Comparison of ENCODE assay signal across 9 mouse cellular contexts in genomic region chr12:33388842-33389241, GRCm38 (mm10). TPM values are rescaled to one million over a fixed set of nuclear protein-coding genes. Genes with fewer than 3 reads are reported as not detected.
A peak's percentile ranks its signal among the peaks of the same experiment; 100 is the strongest.
DNase-seq lines count a peak whose midpoint lies in the region; ATAC-seq lines count a peak whose summit lies in the region.
"Had no signal": no experiment of that assay in that cellular context is flagged by ENCODE, and none has a peak within 500 bp of the region (broad histone marks: within the 10 kb centered on the region; RNA-seq: fewer than 3 reads in every experiment).

No protein-coding gene starts in this region.

- H3K27me3 ChIP-seq in forebrain, embryonic 13.5 days = peaks cover 20% of the 10 kb centered on the region
- H3K27me3 ChIP-seq in hindbrain, embryonic 12.5 days = no peaks in the 10 kb centered on the region

- H3K4me3 ChIP-seq in forebrain, embryonic 13.5 days = no peak overlapping the region
- no peak overlapping the region for H3K4me3 ChIP-seq in hindbrain, embryonic 12.5 days
- H3K4me3 ChIP-seq: liver, embryonic 15.5 days had no signal

- H3K9ac ChIP-seq in forebrain, embryonic 13.5 days = no peak overlapping the region
- H3K9ac ChIP-seq in hindbrain, embryonic 12.5 days = no peak overlapping the region
- H3K9ac ChIP-seq: liver, embryonic 15.5 days had no signal

- peak; percentile 91 for DNase-seq in MN1 (ENCODE audit: low spot score)
- peak; percentile 48 for DNase-seq in c-Kit-positive CD71-positive TER-119-positive erythroid progenitor cells, embryonic 14.5 days (ENCODE audit: low spot score)
- DNase-seq in layer of hippocampus, adult 9-10 months (ENCODE audit: low spot score) = peak; percentile 69
- DNase-seq in lung, postnatal 25 days (ENCODE audit: low spot score) = peak; percentile 67
- DNase-seq in retina, postnatal 1 day = peak; percentile 89
- DNase-seq in urinary bladder, postnatal 36 days (ENCODE audit: low spot score in 2 of 2) = peak; percentile 48 to 53

- ATAC-seq in forebrain, embryonic 13.5 days = peak; percentile 84
- peak; percentile 73 for ATAC-seq in hindbrain, embryonic 12.5 days (ENCODE audit: low FRiP score)

- no peaks in the 10 kb centered on the region for H3K9me3 ChIP-seq in forebrain, embryonic 13.5 days (replicated peaks)
- H3K9me3 ChIP-seq in hindbrain, embryonic 12.5 days (replicated peaks) = no peaks in the 10 kb centered on the region
- H3K9me3 ChIP-seq: liver, embryonic 15.5 days had no signal

- 5% methylated on average over 5 of the region's 5 CpGs for WGBS in forebrain, embryonic 13.5 days
- WGBS in hindbrain, embryonic 12.5 days = 12% methylated on average over 5 of the region's 5 CpGs

- no peak overlapping the region for H3K4me2 ChIP-seq in forebrain, embryonic 13.5 days
- H3K4me2 ChIP-seq in hindbrain, embryonic 12.5 days (replicated peaks) = no peak overlapping the region
- H3K4me2 ChIP-seq: liver, embryonic 15.5 days had no signal

- no peaks in the 10 kb centered on the region for H3K36me3 ChIP-seq in forebrain, embryonic 13.5 days (ENCODE audit: poor library complexity, severe bottlenecking)
- H3K36me3 ChIP-seq in hindbrain, embryonic 12.5 days = no peaks in the 10 kb centered on the region
- H3K36me3 ChIP-seq: liver, embryonic 15.5 days had no signal

- H3K4me1 ChIP-seq in forebrain, embryonic 13.5 days = no peaks in the 10 kb centered on the region
- H3K4me1 ChIP-seq in hindbrain, embryonic 12.5 days = no peaks in the 10 kb centered on the region
- H3K4me1 ChIP-seq: liver, embryonic 15.5 days had no signal

- H3K27ac ChIP-seq in forebrain, embryonic 13.5 days = no peak overlapping the region
- H3K27ac ChIP-seq in hindbrain, embryonic 12.5 days = no peak overlapping the region
- H3K27ac ChIP-seq: liver, embryonic 15.5 days had no signal

RNA-seq across cellular contexts. Expression of gene Efcab10, which starts 5.8 kb away (rescaled TPM):
- polyA plus RNA-seq in forebrain, embryonic 13.5 days (2015; fragmentation: Nextera tagmentation; extraction: Ambion mirVana) = 1.0 and 1.6 TPM in 2 replicates
- polyA plus RNA-seq in hindbrain, embryonic 12.5 days (2016; fragmentation: Nextera tagmentation; extraction: Ambion mirVana) = 3.0 and 3.5 TPM in 2 replicates
- polyA plus RNA-seq: liver, embryonic 15.5 days had no signal

RNA-seq across cellular contexts. Expression of gene Twistnb, which starts 40.6 kb away (rescaled TPM):
- 44.2 and 48.6 TPM in 2 replicates for polyA plus RNA-seq in forebrain, embryonic 13.5 days (2015; fragmentation: Nextera tagmentation; extraction: Ambion mirVana)
- 45.6 and 48.1 TPM in 2 replicates for polyA plus RNA-seq in hindbrain, embryonic 12.5 days (2016; fragmentation: Nextera tagmentation; extraction: Ambion mirVana)
